Mouse (Mus musculus): ENCODE measurements around the gene 1700123K08Rik.

DNA sequence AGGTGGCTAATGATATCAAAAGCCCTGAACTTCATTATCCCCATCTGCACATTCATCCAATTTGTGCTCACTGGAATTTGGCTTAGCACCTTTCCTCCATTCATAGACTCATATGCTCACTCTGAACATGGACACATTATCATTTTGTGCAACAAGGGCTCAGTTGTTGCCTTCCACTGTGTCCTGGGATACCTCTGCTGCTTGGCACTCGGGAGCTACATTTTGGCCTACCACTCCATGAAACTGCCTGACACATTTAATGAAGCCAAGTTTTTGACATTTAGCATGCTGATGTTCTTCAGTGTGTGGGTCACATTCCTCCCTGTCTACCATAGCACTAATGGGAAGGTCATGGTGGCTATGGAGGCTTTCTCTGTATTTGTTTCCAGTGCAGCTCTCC lies 32.0 kb downstream of the 1700123K08Rik start:
- TF ChIP-seq GATA1 (IDR thresholded peaks at IDR 0.05; ENCODE audit: low read length) = no peak
- TF ChIP-seq TAL1 (IDR thresholded peaks at IDR 0.05; ENCODE audit: low read length) = no peak

Data from erythroblast, embryonic 14.5 days (primary cell).